Mouse (Mus musculus): ENCODE measurements around the gene Rbm48. TPM values are rescaled to one million over a fixed set of nuclear protein-coding genes. Genes with fewer than 3 reads are reported as not detected.

The Rbm48 gene
- polyA plus RNA-seq, 1 experiment from 2014 or later = 14.0 TPM

GRCm38 (mm10) chr5:3607114-3607513 is 10.7 kb upstream of the Rbm48 start:
- Histone ChIP-seq H3K4me2 (no peak overlapping the region), H3K9me3 (replicated peaks) (no peaks in the 10 kb centered on the region), H3K27me3 (replicated peaks) (no peaks in the 10 kb centered on the region), H3K9ac (replicated peaks) (no peak overlapping the region), H3K36me3 (peaks cover 54% of the 10 kb centered on the region), H3K27ac (replicated peaks) (no peak overlapping the region), H3K4me3 (replicated peaks) (no peak overlapping the region), H3K4me1 (no peaks in the 10 kb centered on the region)
- no peak for ATAC-seq (ENCODE audit: low FRiP score)
- 95% methylated on average over 9 of the region's 9 CpGs for WGBS

GRCm38 (mm10) chr5:3600790-3601189 is 4.4 kb upstream of the Rbm48 start:
- Histone ChIP-seq H3K36me3 (peaks cover 20% of the 10 kb centered on the region), H3K4me1 (peaks cover 8% of the 10 kb centered on the region), H3K9ac (replicated peaks) (no peak overlapping the region), H3K9me3 (replicated peaks) (no peaks in the 10 kb centered on the region), H3K4me2 (no peak overlapping the region), H3K4me3 (replicated peaks) (no peak overlapping the region), H3K27ac (replicated peaks) (no peak overlapping the region), H3K27me3 (replicated peaks) (no peaks in the 10 kb centered on the region)
- 91% methylated on average over 3 of the region's 3 CpGs for WGBS
- ATAC-seq (ENCODE audit: low FRiP score) = no peak

- WGBS = 86% methylated on average over 1 of the region's 1 CpGs
- H3K36me3 ChIP-seq = peaks cover 15% of the 10 kb centered on the region
- no peak overlapping the region for H3K9ac ChIP-seq (replicated peaks)
- H3K9me3 ChIP-seq (replicated peaks) = no peaks in the 10 kb centered on the region
- H3K27ac ChIP-seq (replicated peaks) = no peak overlapping the region
- H3K27me3 ChIP-seq (replicated peaks) = no peaks in the 10 kb centered on the region
- ATAC-seq (ENCODE audit: low FRiP score) = no peak
- H3K4me1 ChIP-seq = peaks cover 11% of the 10 kb centered on the region
- no peak overlapping the region for H3K4me3 ChIP-seq (replicated peaks)
- H3K4me2 ChIP-seq = no peak overlapping the region
Measured at GRCm38 (mm10) chr5:3600298-3600697, 3.9 kb upstream of the Rbm48 start.

GRCm38 (mm10) chr5:3598766-3599165 is 2.4 kb upstream of the Rbm48 start:
- H3K27me3 ChIP-seq (replicated peaks) = no peaks in the 10 kb centered on the region

GRCm38 (mm10) chr5:3597171-3597570 is 786 bp upstream of the Rbm48 start:
- no peak for ATAC-seq (ENCODE audit: low FRiP score)
- H3K4me2 ChIP-seq = peak overlapping the region; percentile 87
- peak overlapping the region; percentile 93 for H3K4me3 ChIP-seq (replicated peaks)
- H3K27ac ChIP-seq (replicated peaks) = no peak overlapping the region
- 0 out of 2 replicates have a peak, but pooled peaks cover 4% of the 10 kb centered on the region for H3K36me3 ChIP-seq
- no peaks in the 10 kb centered on the region for H3K27me3 ChIP-seq (replicated peaks)
- no peaks in the 10 kb centered on the region for H3K9me3 ChIP-seq (replicated peaks)
- H3K9ac ChIP-seq (replicated peaks) = no peak overlapping the region
- H3K4me1 ChIP-seq = peaks cover 30% of the 10 kb centered on the region

More at GRCm38 (mm10) chr5:3598766-3599165, 2.4 kb upstream of the Rbm48 start:
- Histone ChIP-seq H3K36me3 (peaks cover 3% of the 10 kb centered on the region; the same call in 1 of the 2 replicates), H3K4me2 (no peak overlapping the region), H3K9ac (replicated peaks) (no peak overlapping the region), H3K27ac (replicated peaks) (no peak overlapping the region), H3K4me1 (peaks cover 26% of the 10 kb centered on the region), H3K4me3 (replicated peaks) (no peak overlapping the region), H3K9me3 (replicated peaks) (no peaks in the 10 kb centered on the region)
- no peak for ATAC-seq (ENCODE audit: low FRiP score)
- WGBS = 90% methylated on average over 5 of the region's 5 CpGs

GRCm38 (mm10) chr5:3595693-3596398 is 539 bp downstream of the Rbm48 start, which contains the start of gene Pex1:
Pex1 (plus strand) TSS chr5:3596066.
- WGBS = under 1% methylated on average over 50 of the region's 50 CpGs
- peak within 1 kb of the TSS; percentile 88 for H3K9ac ChIP-seq (replicated peaks)
- no peaks in the 10 kb centered on the region for H3K27me3 ChIP-seq (replicated peaks)
- peak; percentile 98 for ATAC-seq (ENCODE audit: low FRiP score)
- H3K36me3 ChIP-seq = peaks cover 15% of the 10 kb centered on the region
- H3K4me1 ChIP-seq = peaks cover 30% of the 10 kb centered on the region
- no peaks in the 10 kb centered on the region for H3K9me3 ChIP-seq (replicated peaks)
- H3K27ac ChIP-seq (replicated peaks) = peak within 1 kb of the TSS; percentile 90
- H3K4me3 ChIP-seq (replicated peaks) = peak within 1 kb of the TSS; percentile 93
- H3K4me2 ChIP-seq = peak within 1 kb of the TSS; percentile 87

GRCm38 (mm10) chr5:3579066-3579465 is 17.3 kb downstream of the Rbm48 start:
- H3K4me2 ChIP-seq = no peak overlapping the region
- peaks cover 87% of the 10 kb centered on the region for H3K36me3 ChIP-seq
- WGBS = 96% methylated on average over 7 of the region's 7 CpGs
- H3K27ac ChIP-seq (replicated peaks) = no peak overlapping the region
- H3K9ac ChIP-seq (replicated peaks) = no peak overlapping the region
- H3K9me3 ChIP-seq (replicated peaks) = no peaks in the 10 kb centered on the region; the same call in 1 of the 2 replicates
- no peak overlapping the region for H3K4me3 ChIP-seq (replicated peaks)
- no peaks in the 10 kb centered on the region for H3K27me3 ChIP-seq (replicated peaks)
- ATAC-seq (ENCODE audit: low FRiP score) = no peak
- no peaks in the 10 kb centered on the region for H3K4me1 ChIP-seq

- ATAC-seq (ENCODE audit: low FRiP score) = no peak
- no peaks in the 10 kb centered on the region for H3K27me3 ChIP-seq (replicated peaks)
- H3K27ac ChIP-seq (replicated peaks) = no peak overlapping the region
- H3K9ac ChIP-seq (replicated peaks) = no peak overlapping the region
- no peaks in the 10 kb centered on the region; the same call in 1 of the 2 replicates for H3K9me3 ChIP-seq (replicated peaks)
- H3K4me1 ChIP-seq = no peaks in the 10 kb centered on the region
- H3K4me2 ChIP-seq = no peak overlapping the region
- WGBS = 90% methylated on average over 2 of the region's 2 CpGs
- H3K36me3 ChIP-seq = peaks cover 89% of the 10 kb centered on the region
- H3K4me3 ChIP-seq (replicated peaks) = no peak overlapping the region
Measured at GRCm38 (mm10) chr5:3577939-3578338, 18.4 kb downstream of the Rbm48 start.

GRCm38 (mm10) chr5:3574825-3575224 is 21.6 kb downstream of the Rbm48 start:
- no peak overlapping the region for H3K9ac ChIP-seq (replicated peaks)
- ATAC-seq (ENCODE audit: low FRiP score) = no peak
- WGBS = 100% methylated on average over 2 of the region's 2 CpGs

GRCm38 (mm10) chr5:3571266-3571665 is 25.1 kb downstream of the Rbm48 start, which contains the start of gene 1700109H08Rik:
1700109H08Rik (plus strand) TSS chr5:3571566.
- Histone ChIP-seq H3K27ac (replicated peaks) (no peak within 1 kb of the TSS), H3K4me2 (no peak within 1 kb of the TSS), H3K9ac (replicated peaks) (no peak within 1 kb of the TSS), H3K36me3 (peaks cover 87% of the 10 kb centered on the region), H3K4me1 (no peaks in the 10 kb centered on the region), H3K4me3 (replicated peaks) (no peak within 1 kb of the TSS), H3K27me3 (replicated peaks) (no peaks in the 10 kb centered on the region), H3K9me3 (replicated peaks) (no peaks in the 10 kb centered on the region; the same call in 1 of the 2 replicates)
- no peak for ATAC-seq (ENCODE audit: low FRiP score)
- over 99% methylated on average over 4 of the region's 4 CpGs for WGBS

More at GRCm38 (mm10) chr5:3574825-3575224, 21.6 kb downstream of the Rbm48 start:
- H3K9me3 ChIP-seq (replicated peaks) = no peaks in the 10 kb centered on the region; the same call in 1 of the 2 replicates
- H3K4me3 ChIP-seq (replicated peaks) = no peak overlapping the region
- H3K27ac ChIP-seq (replicated peaks) = no peak overlapping the region
- peaks cover 91% of the 10 kb centered on the region for H3K36me3 ChIP-seq
- no peak overlapping the region for H3K4me2 ChIP-seq
- no peaks in the 10 kb centered on the region for H3K4me1 ChIP-seq
- no peaks in the 10 kb centered on the region for H3K27me3 ChIP-seq (replicated peaks)

- Histone ChIP-seq H3K27ac (replicated peaks) (no peak overlapping the region), H3K4me1 (no peaks in the 10 kb centered on the region), H3K4me3 (replicated peaks) (no peak overlapping the region), H3K27me3 (replicated peaks) (no peaks in the 10 kb centered on the region), H3K4me2 (no peak overlapping the region), H3K9ac (replicated peaks) (no peak overlapping the region), H3K36me3 (peaks cover 25% of the 10 kb centered on the region), H3K9me3 (replicated peaks) (no peaks in the 10 kb centered on the region)
- no peak for ATAC-seq (ENCODE audit: low FRiP score)
- 94% methylated on average over 2 of the region's 2 CpGs for WGBS
Measured at GRCm38 (mm10) chr5:3554198-3554597, 42.2 kb downstream of the Rbm48 start.

- H3K4me3 ChIP-seq (replicated peaks) = no peak overlapping the region
- no peak overlapping the region for H3K4me2 ChIP-seq
- no peaks in the 10 kb centered on the region for H3K27me3 ChIP-seq (replicated peaks)
- H3K9me3 ChIP-seq (replicated peaks) = no peaks in the 10 kb centered on the region
- peaks cover 19% of the 10 kb centered on the region for H3K36me3 ChIP-seq
- H3K9ac ChIP-seq (replicated peaks) = no peak overlapping the region
- WGBS = 95% methylated on average over 1 of the region's 1 CpGs
- ATAC-seq (ENCODE audit: low FRiP score) = no peak
- H3K4me1 ChIP-seq = no peaks in the 10 kb centered on the region
- H3K27ac ChIP-seq (replicated peaks) = no peak overlapping the region
Measured at GRCm38 (mm10) chr5:3551481-3551880, 44.9 kb downstream of the Rbm48 start.

Data from neural tube, embryonic 15.5 days (tissue).